Mouse (Mus musculus): Measurements from ENCODE around the gene Vgll4.

Vgll4 gene

GRCm38 (mm10) chr6:114915915-114916714 is 53.7 kb downstream of the Vgll4 start:
- DNase-seq: no peak

DNA sequence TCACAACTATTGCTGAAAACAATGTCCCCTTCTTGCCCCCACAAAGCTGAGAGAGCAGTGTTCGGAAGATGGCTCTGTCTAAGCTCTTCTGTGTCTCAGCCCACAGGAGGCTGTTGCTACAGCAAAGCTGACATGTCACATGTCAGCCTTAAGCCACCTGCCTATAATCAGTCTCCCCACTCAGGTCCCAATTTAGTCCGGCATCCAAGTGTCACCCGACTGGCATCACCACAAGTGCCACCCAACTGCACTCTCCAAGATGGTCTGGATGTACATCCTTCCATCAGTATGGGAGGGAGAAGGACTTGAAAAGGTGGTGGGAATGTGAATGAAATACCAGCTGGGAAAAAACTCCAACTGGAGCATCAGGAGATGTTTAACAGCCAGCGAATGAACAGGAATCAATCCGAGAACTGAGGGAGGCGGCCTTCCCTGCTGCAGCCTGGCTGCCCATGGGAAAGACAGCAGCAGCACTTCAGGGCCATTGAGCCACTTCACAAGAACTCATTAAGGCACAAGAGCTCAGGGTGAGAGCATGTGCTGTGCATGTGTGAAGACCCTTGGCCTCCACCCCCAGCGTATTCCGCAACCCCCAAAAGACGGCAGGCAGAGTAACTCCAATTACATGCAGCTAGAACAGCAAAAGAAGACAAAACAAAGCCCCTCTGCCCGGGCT is 55.6 kb downstream of the Vgll4 start:
- DNase-seq: no peak

DNA sequence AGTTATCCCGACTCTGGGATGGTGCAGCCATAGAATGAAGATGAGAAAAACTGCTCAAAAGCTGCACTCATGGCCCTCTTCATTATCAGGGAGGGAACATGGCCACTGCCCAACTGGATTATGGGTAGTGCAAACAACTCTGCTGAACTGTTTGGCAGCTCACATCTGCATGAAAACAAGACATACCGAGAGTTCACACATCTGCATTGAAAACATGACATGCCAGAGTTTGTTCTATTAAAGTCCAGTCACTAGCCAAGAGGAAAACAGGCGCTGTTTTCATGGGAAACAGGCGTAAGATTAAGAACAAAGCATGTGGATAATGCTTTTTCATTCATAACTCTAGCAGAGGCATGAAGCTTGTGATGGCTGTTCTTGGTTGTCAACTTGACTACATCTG is 56.7 kb downstream of the Vgll4 start:
- DNase-seq: no peak

DNA sequence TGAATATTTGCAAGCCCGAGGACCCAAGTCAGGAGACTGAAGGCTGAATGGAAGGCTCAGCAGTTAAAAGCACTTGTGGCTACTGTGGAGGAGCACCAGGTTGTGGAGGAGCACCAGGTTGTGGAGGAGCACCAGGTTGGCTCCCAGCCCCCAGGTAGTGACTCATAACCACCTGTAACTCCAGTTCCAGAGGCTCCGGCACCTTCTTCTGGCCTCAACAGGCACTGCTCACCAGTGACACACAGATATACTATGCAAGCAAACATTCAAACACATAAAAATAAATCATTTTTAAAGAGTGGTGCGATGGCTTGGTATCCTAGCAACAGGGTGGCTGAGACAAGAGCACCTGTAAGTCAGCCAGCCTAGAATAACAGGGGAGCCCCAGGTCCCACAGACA is 58.3 kb downstream of the Vgll4 start:
- DNase-seq: no peak

GRCm38 (mm10) chr6:114909801-114910200 is 60.0 kb downstream of the Vgll4 start:
- no peak for DNase-seq

DNA sequence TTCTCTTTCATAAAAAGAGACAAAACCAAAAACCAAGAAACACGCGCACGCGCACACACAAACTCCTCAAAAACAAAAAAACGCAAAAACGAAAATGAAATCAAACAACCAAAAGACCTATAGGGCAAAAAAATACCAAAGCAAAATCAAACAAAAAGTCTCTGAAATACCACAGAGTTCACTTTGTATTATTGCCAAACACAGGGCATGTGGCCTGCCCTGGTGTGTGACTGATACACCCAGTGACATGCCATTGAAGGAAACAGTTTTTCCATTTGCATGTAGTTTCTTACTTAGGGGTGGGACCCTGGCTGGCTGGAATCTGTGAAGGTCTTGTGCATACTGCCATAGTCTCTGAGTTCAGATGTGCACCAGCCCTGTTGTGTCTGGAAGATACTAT is 62.3 kb downstream of the Vgll4 start:
- DNase-seq: no peak

DNA sequence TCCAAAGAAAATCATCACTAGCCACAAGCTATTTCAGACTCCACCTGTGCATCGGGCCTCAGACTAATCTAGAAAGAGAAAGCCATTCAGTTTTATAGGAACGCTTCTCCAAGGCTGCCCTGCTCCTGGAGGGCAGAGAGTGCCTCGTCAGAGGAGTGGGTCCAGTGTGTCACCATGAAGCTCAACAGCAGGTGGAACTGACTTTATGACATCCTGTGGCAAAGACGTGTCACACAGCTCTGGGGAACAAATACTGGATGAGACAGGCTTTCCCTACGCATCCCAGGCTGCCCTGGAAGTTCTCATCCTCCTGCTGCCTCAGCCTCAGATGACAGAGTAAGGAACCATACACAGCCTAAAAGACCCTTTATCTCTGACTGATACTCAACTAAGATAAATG is 63.6 kb downstream of the Vgll4 start:
- no peak for DNase-seq

DNA sequence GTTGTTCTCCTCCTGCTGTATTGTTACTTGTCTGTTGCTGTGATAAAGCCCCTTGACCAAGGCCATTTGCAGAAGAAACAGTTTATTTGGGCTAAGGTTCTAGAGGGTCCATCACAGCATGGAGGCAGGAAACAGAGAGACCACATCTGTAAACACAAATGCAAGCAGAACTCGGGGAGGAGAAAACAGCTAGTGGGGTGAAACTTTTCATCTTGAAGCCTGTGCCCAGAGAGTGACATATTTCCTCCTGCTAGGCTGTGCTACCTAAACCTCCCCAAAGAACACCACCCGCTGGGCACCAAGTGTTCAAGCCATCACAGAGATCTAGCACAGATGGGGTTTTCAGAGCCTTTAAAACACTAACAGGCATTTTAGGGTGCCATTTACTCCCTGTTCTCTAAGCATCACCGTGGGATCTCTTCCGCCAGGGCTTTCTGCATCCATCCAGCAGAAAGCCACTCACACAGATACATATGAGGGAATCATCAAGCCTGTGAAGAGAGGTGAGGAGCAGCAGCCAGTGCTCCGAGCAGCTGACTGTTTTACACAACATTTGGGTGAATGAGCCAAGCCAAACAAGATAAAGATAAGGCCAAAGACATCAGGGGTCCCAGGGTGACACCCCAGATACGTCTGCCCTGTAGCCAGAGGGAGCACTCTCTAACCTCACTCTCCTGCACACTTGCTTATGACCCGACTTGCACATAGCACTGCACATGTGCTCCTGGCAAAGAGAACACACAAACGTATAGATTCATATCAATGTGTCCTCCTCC is 64.4 kb downstream of the Vgll4 start:
- no peak for DNase-seq

GRCm38 (mm10) chr6:114904818-114905217 is 65.0 kb downstream of the Vgll4 start:
- DNase-seq: no peak

- no peak for DNase-seq
Observed at GRCm38 (mm10) chr6:114904233-114904632, 65.6 kb downstream of the Vgll4 start.

DNA sequence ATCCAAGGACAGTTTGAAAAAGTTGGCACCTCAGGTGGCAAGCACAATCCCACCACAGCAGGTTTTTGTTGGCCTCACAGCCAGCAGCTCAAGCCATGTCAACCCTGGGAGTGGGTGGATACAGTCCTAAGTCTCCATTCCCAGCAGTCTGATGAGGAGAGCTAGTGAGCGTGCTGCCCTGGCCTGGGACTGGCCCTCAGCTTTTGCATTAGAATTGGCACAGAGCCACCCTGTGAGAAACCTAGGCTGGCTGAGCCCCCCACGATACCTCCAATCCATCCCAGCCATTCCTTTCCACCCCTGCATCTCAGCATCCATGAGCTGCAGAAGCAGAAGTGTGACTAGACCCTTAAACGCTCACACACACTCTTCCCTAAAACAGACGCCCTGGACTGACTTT is 67.9 kb downstream of the Vgll4 start:
- DNase-seq: no peak

- DNase-seq: no peak
Observed at GRCm38 (mm10) chr6:114901321-114901824, 68.4 kb downstream of the Vgll4 start.

DNA sequence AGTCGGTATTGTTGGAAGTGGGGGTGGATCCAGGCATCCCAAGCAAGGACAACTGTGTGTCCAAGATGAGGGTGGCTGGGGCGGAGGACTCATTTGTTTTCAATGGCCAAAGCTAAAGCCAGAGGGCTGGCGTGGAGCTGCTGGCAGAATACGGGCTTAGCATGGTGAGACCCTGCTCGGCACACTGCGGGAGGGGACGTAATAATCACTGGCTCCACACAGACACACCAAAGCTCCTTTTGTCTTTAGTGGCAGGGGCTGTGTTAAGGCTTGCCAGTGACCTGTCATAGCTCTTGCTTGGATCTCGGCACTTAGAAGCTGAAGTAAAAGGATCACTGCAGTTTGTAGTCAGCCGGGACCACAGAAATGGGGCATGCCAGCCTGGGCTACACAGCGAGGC is 69.6 kb downstream of the Vgll4 start:
- no peak for DNase-seq

DNA sequence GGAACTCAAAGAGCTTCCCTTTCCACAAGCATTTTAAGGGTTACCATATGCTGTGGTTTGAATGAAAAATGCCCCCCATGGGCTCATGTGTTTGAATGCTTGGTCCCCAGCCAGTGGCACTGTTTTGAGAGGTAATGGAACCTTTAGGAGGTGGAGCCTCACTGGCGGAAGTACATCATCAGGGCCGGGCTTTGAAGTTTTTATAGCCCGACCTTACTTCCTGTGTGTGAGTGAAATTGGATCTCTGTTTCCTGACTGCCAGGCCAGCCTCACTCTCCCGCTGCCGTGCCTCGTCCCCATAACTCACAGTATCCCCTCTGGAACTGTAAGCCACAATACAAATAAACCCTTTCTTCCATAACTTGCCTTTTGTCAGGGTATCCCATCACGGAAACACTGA is 70.1 kb downstream of the Vgll4 start:
- no peak for DNase-seq

DNA sequence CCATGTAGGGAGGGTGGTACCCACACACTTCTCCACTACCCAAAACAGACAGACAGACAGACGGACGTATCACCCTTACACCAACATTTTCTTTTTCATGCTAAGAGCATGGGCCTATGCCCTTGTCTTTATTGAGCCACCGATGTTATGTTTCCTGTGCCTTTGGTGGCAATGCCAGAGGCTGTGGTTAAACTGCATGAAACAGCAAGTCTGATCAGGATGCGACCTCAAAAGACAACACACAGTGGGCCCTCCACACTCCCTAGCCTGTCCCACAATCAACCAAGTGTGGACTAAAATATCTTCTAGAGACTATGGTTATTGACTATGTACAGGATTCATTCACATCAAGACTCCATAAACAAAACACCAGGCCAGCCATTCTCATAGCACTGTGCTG is 70.8 kb downstream of the Vgll4 start:
- no peak for DNase-seq

GRCm38 (mm10) chr6:114896281-114896680 is 73.5 kb downstream of the Vgll4 start:
- DNase-seq: no peak

DNA sequence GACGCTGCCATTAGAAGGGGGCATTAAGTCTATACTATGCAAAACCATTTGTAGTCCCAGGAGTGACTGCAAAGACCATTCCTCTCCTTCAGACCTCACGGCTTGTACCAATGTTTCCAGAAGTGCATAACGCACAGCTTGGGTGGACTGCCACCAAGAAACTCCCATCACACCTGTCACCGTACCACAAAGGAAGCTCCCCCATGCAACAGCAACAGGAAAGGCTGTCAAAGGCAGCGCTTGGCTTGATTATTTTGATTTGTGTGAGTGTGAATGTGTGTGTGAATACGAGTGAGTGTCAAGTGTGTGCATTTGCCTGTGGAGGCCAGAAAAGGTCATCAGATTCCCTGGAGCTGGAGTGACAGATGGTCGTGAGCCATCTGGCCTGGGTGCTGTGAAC is 74.6 kb downstream of the Vgll4 start:
- DNase-seq: no peak

DNA sequence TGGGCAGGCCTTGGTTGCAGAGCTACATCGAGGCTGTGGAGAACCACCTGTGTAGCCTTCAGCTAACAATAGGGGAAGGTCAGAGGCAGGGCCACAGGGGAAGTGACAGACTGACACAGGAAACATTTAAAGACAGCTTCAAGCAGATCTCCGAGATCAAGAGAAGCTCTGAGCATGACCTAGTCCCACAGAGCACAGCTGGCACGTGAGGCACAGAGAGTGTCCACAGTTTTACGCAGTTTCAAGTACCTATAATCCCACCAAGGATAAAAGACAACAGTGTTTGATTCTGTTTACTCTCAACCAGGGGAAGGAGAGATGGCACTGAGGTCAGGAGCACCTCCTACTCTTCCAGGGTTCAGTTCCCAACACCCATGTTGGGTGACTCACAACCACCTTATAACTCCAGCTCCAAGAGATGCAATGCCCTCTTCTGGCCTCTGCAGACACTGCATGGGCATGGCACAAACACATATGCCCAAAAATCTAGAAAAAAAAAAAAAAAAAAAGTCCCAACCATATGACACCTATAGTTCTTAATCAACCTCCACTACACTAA is 75.2 kb downstream of the Vgll4 start:
- DNase-seq: peak; percentile 75

DNA sequence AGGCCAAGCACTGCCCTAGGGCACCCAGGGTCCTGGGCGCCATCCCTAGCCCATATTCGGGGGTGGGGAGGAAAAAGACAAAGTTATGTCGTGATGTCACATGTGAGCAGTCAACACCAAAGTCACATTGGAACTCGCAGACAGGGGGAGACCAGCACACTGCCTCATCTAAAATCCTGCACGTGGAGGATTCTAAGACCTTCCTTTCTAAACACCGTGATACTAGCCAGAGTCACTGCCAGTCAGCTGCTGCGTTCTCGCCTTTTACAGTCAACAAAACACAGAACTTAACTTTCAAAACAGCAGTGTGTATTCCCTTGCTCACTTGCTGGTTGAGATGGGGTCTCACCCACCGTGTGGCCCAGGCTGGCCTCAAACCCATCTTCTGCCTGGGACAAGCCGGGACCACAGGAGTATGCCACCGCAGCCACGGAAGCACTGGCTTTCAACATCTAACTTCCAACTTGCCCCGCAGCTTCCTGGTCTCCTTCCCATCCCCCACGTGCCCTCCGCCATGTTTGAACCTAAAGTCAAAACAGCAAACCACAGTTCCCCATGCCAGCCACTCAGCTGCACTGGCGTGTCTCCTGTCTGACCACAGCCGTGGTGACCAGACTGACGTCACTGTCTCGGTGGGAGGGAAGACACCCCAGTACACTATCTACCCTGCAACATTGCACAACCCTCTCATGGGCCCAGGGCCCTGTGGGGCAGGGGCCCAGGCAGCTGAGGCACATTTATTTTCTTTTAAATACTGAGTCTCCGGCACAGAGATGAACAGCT is 76.2 kb downstream of the Vgll4 start:
- DNase-seq: peak; percentile 80

- DNase-seq: peak; percentile 45
Observed at GRCm38 (mm10) chr6:114892363-114892762, 77.4 kb downstream of the Vgll4 start.

DNA sequence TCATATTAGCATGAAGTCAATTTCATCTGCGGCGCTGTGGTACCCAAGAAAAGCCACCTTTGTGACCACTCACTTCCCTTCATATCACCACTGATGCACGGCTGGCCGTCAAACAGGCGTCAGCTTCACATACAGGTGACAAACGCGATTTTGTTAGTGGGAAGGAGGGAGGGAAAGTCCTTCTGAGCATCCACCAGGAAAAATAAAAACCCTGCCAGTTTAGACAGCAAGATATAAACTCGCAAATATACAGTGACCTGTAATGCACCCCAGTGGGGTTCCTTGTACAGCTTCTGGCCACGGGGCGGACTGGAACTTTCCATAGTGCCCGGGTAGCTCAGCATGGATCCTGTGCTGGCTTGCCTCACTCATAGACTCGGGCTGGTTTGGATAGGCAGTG is 78.0 kb downstream of the Vgll4 start:
- no peak for DNase-seq

DNA sequence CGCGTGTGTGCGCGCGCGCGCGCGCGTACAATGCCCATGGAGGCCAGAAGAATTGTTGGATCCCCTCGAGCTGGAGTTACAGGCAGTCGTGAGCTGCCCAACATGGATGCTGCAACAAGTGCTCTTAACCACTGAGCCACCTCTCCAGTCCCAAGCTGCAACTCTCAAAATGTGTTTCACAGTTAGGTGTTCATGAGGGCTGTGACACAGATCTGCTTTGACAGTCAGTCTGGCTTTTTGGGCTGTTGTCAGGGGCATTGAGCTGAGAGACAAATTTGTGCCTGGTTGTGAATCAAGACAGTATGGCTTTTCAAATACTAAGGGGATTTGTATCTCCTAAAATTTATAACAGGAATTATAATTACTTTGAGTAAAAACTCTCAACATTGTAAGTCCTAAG is 78.5 kb downstream of the Vgll4 start:
- no peak for DNase-seq

All from thymus, postnatal 4 days (tissue).